ENCODE assay signal across 9 mouse cellular contexts in the genomic region with DNA sequence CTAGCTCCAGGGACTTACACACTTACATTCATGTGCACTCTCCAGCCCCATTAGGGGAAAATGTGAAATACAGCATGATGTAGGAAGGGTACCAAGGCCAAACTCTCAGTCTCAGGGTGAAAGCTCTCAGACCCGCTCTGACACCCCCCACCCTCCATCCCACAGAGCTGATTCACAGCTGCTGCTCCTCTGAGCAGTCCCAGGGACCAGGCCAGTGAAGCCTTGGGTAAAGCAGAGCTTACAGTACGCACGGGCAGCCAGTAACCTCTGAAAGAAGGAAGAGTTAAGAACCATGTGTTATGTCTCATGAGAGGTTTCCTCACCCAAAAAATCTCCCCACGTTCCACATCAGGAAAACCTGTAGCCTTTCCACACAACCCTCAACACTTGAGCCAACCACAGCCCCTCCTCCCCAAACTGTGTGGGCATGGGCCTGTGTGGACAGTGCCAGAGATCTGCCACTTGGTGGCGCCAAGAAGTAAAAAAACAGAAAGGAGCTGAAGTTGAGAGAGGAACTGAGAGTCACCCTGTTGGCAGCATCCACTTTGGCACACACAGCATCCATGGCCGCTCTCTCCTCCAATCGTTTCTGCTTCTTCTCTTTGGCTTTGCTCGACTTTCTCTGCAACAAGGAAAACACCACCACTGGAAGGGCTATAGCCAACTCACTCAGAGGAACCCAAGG. TPM values are rescaled to one million over a fixed set of nuclear protein-coding genes. Genes with fewer than 3 reads are reported as not detected.
A peak's percentile ranks its signal among the peaks of the same experiment; 100 is the strongest.
DNase-seq lines count a peak whose midpoint lies in the region; ATAC-seq and TF ChIP-seq lines count a peak whose summit lies in the region.
"Had no signal": no experiment of that assay in that cellular context is flagged by ENCODE, and none has a peak within 500 bp of the region (broad histone marks: within the 10 kb centered on the region; RNA-seq: fewer than 3 reads in every experiment).

No protein-coding gene starts in this region.

- DNase-seq in c-Kit-positive CD71-positive TER-119-positive erythroid progenitor cells, embryonic 14.5 days (ENCODE audit: low spot score), result peak; percentile 54
- peak; percentile 71 for DNase-seq in heart, postnatal 25 days (ENCODE audit: low spot score)
- DNase-seq in layer of hippocampus, adult 18-20 months (ENCODE audit: low spot score in 2 of 2), result peak; percentile 73 to 89
- peak; percentile 75 for DNase-seq in lung, adult 2 months
- DNase-seq in testis, postnatal 14 days (ENCODE audit: low spot score), result peak; percentile 51

- H3K9ac ChIP-seq in forebrain, embryonic 12.5 days, result no peak overlapping the region
- H3K9ac ChIP-seq: heart, embryonic 13.5 days had no signal

- WGBS in forebrain, embryonic 12.5 days, result 60% methylated on average over 8 of the region's 8 CpGs
- 38% methylated on average over 8 of the region's 8 CpGs for WGBS in lung, adult 2 months
- 33% methylated on average over 8 of the region's 8 CpGs for WGBS in olfactory bulb, adult 2 months

- no peak overlapping the region for H3K4me3 ChIP-seq in E14TG2a.4 (replicated peaks; ENCODE audit: low read length)
- no peak overlapping the region for H3K4me3 ChIP-seq in forebrain, embryonic 12.5 days (replicated peaks)
- no peak overlapping the region for H3K4me3 ChIP-seq in lung, adult 2 months (replicated peaks; ENCODE audit: extremely low read depth, low read depth, low read length)
- no peak overlapping the region for H3K4me3 ChIP-seq in olfactory bulb, adult 2 months (ENCODE audit: insufficient read depth, low read depth, low read length)
- H3K4me3 ChIP-seq: heart, embryonic 13.5 days had no signal

- no peak overlapping the region for H3K27ac ChIP-seq in forebrain, embryonic 12.5 days
- H3K27ac ChIP-seq in olfactory bulb, adult 2 months (ENCODE audit: insufficient read depth, low read depth, low read length), result no peak overlapping the region
- H3K27ac ChIP-seq: heart, embryonic 13.5 days had no signal

- H3K4me1 ChIP-seq in E14TG2a.4 (replicated peaks; ENCODE audit: low read depth, low read length), result peaks cover 65% of the 10 kb centered on the region
- H3K4me1 ChIP-seq in forebrain, embryonic 12.5 days, result peaks cover 19% of the 10 kb centered on the region
- 0 out of 2 replicates have a peak, but pooled peaks cover 2% of the 10 kb centered on the region for H3K4me1 ChIP-seq in lung, adult 2 months (ENCODE audit: control insufficient read depth, insufficient read depth, low read length)
- peaks cover 3% of the 10 kb centered on the region for H3K4me1 ChIP-seq in olfactory bulb, adult 2 months (ENCODE audit: control insufficient read depth, insufficient read depth, low read length)

- peaks cover 94% of the 10 kb centered on the region for H3K36me3 ChIP-seq in E14TG2a.4 (ENCODE audit: insufficient read depth, low read length)
- H3K36me3 ChIP-seq in forebrain, embryonic 12.5 days (replicated peaks), result peaks cover 56% of the 10 kb centered on the region

- TF ChIP-seq POLR2A in lung, adult 2 months (IDR thresholded peaks at IDR 0.05; ENCODE audit: borderline replicate concordance, extremely low read depth, low read depth, low read length), result no peak
- no peak for TF ChIP-seq POLR2A in olfactory bulb, adult 2 months (IDR thresholded peaks at IDR 0.05; ENCODE audit: insufficient read depth, low read depth, low read length)

- intact Hi-C loops in heart, postnatal 25 days (cut with DNase I), result loop anchor here (2.0 to 10.0 kb wide), 3 partner anchors 110 to 198 kb away; a partner anchor contains a TSS

- H3K4me2 ChIP-seq in forebrain, embryonic 12.5 days, result no peak overlapping the region
- H3K4me2 ChIP-seq: heart, embryonic 13.5 days had no signal

- no peaks in the 10 kb centered on the region for H3K9me3 ChIP-seq in E14TG2a.4 (ENCODE audit: low read length)
- no peaks in the 10 kb centered on the region for H3K9me3 ChIP-seq in forebrain, embryonic 12.5 days
- H3K9me3 ChIP-seq: heart, embryonic 13.5 days had no signal

- TF ChIP-seq CTCF in E14TG2a.4 (conservative IDR thresholded peaks at IDR 0.05; ENCODE audit: low read length), result peak; percentile 81
- peak; percentile 72 for TF ChIP-seq CTCF in lung, adult 2 months (IDR thresholded peaks at IDR 0.05; ENCODE audit: insufficient read depth, low read length)
- TF ChIP-seq CTCF in olfactory bulb, adult 2 months (IDR thresholded peaks at IDR 0.05; ENCODE audit: insufficient read depth, low read depth, low read length), result peak; percentile 70

- ATAC-seq in forebrain, embryonic 12.5 days (ENCODE audit: low FRiP score), result peak; percentile 85

- H3K27me3 ChIP-seq in E14TG2a.4 (ENCODE audit: insufficient read depth, low read length), result no peaks in the 10 kb centered on the region
- H3K27me3 ChIP-seq in forebrain, embryonic 12.5 days, result no peaks in the 10 kb centered on the region
- H3K27me3 ChIP-seq: heart, embryonic 13.5 days had no signal

RNA-seq across cellular contexts. Expression of a gene that starts 6.3 kb away (rescaled TPM):
- polyA plus RNA-seq in forebrain, embryonic 12.5 days (2016; fragmentation: Nextera tagmentation; extraction: Ambion mirVana), result 90.0 and 92.2 TPM in 2 replicates
- total RNA-seq in heart, postnatal 25 days (2021), result 10 to 100 TPM; 14.4 to 17.7 TPM
- total RNA-seq in layer of hippocampus, adult 18-20 months (2021), result 10 to 100 TPM; 28.5 to 29.8 TPM
- 14.9 and 18.5 TPM in 2 replicates for polyA plus RNA-seq in lung, adult 2 months (2012; rRNA removed)
- not detected in 2 replicates for polyA plus RNA-seq in olfactory bulb, adult 2 months (2012; ENCODE audit: insufficient read depth, insufficient read length, low replicate concordance, missing spikeins)

RNA-seq across cellular contexts. Expression of a gene that starts 17.3 kb away (rescaled TPM):
- polyA plus RNA-seq in forebrain, embryonic 12.5 days (2016; fragmentation: Nextera tagmentation; extraction: Ambion mirVana), result 781 and 789 TPM in 2 replicates
- total RNA-seq in heart, postnatal 25 days (2021), result 100 to 1,000 TPM; 407 to 462 TPM
- 1,000 to 10,000 TPM in 1 of 2 experiments, 100 to 1,000 TPM in 1; 974 to 1,030 TPM for total RNA-seq in layer of hippocampus, adult 18-20 months (2021)
- polyA plus RNA-seq in lung, adult 2 months (2012; rRNA removed), result 984 and 1,290 TPM in 2 replicates
- polyA plus RNA-seq in olfactory bulb, adult 2 months (2012; ENCODE audit: insufficient read depth, insufficient read length, low replicate concordance, missing spikeins), result not detected in 2 replicates

RNA-seq across cellular contexts. Expression of a gene that starts 28.6 kb away (rescaled TPM):
- 220 and 238 TPM in 2 replicates for polyA plus RNA-seq in forebrain, embryonic 12.5 days (2016; fragmentation: Nextera tagmentation; extraction: Ambion mirVana)
- total RNA-seq in heart, postnatal 25 days (2021), result 10 to 100 TPM; 74.7 to 82.3 TPM
- 100 to 1,000 TPM; 306 to 307 TPM for total RNA-seq in layer of hippocampus, adult 18-20 months (2021)
- 74.5 and 82.0 TPM in 2 replicates for polyA plus RNA-seq in lung, adult 2 months (2012; rRNA removed)
- not detected in 2 replicates for polyA plus RNA-seq in olfactory bulb, adult 2 months (2012; ENCODE audit: insufficient read depth, insufficient read length, low replicate concordance, missing spikeins)

RNA-seq across cellular contexts. Expression of a gene that starts 32.4 kb away (rescaled TPM):
- 88.6 and 89.4 TPM in 2 replicates for polyA plus RNA-seq in forebrain, embryonic 12.5 days (2016; fragmentation: Nextera tagmentation; extraction: Ambion mirVana)
- 1 to 10 TPM; 6.9 to 7.5 TPM for total RNA-seq in heart, postnatal 25 days (2021)
- total RNA-seq in layer of hippocampus, adult 18-20 months (2021), result 10 to 100 TPM; 12.7 to 13.9 TPM
- 1.7 and 3.3 TPM in 2 replicates for polyA plus RNA-seq in lung, adult 2 months (2012; rRNA removed)
- not detected in 2 replicates for polyA plus RNA-seq in olfactory bulb, adult 2 months (2012; ENCODE audit: insufficient read depth, insufficient read length, low replicate concordance, missing spikeins)
